Mouse (Mus musculus): Measurements from ENCODE around the gene Gm20388. TPM values are rescaled to one million over a fixed set of nuclear protein-coding genes. Genes with fewer than 3 reads are reported as not detected.

The Gm20388 gene
- polyA plus RNA-seq, 1 experiment: 49.7 TPM

DNA sequence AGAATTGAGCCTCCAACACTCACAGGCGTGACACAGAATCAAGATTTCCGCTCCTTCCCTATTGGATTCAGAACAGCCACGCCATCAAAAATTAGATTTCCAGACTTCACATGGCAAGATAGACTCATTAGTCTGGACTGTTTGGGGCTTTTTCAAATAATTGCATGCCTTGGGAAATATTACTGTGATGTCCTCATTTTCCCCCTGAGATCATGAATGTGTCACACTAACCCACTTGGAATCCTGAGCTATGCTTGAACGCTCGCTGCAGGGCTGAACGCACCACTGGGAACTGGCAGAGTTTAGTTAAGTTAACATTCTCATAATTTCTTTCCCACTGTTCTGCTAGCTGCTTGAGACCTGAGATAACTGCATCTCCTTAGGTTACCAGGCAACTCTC, 1329.0 kb downstream of the Gm20388 start:
- no peak overlapping the region for H3K4me3 ChIP-seq (ENCODE audit: insufficient read depth, low read depth, low read length)
- WGBS: 66% methylated on average over 6 of the region's 6 CpGs
- H3K27ac ChIP-seq (ENCODE audit: insufficient read depth, low read depth, low read length): no peak overlapping the region
- H3K4me1 ChIP-seq (ENCODE audit: control insufficient read depth, insufficient read depth, low read length): 0 out of 2 replicates have a peak, but pooled peaks cover 3% of the 10 kb centered on the region
- H3K27me3 ChIP-seq (replicated peaks; ENCODE audit: control insufficient read depth, insufficient read depth, low read length): no peaks in the 10 kb centered on the region
- TF ChIP-seq CTCF (conservative IDR thresholded peaks at IDR 0.05; ENCODE audit: insufficient read depth, insufficient read length, low read depth, low read length) (no peak), POLR2A (IDR thresholded peaks at IDR 0.05; ENCODE audit: low read depth, low read length) (no peak)
- DNase-seq: no peak
- H3K36me3 ChIP-seq (ENCODE audit: control insufficient read depth, insufficient read depth, low read length): no peaks in the 10 kb centered on the region

DNA sequence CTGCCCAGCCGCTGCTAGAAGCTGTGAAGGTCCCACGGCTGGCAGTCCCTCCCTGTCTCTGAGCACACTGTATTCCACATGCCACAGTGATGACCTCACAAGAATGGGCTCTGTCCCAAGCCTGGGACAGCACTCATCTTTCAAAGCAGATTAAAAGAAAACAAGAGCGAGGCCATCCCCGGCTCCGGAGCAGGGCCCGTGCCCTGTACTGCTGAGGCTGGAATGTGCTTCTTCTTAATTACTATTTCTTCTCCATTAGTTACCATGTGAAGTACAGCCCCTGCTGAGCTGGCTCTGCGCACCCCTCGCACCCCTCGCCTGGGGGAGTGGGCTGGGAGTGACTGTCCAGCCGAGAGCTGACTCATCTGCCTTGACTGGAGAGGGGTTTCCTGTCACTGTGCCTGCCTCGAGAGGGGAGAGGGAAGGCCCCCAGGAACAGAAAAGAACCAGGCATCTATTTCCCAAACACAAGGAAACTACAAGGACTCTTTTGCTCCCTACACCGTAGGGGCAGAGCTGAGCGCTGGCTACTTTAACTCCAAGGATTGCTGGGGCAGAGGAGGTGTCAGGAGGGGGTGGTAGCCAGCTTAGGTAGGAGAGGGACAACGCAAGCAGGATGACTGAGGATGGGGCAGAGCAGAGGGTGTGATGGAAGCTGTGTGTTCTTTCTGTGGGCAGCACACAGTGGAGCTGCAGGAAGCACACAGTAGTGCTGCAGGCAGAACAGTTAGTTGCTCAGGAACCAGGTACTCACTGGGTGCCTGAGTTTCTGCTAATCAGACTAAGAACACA, 1331.3 kb downstream of the Gm20388 start:
- no peak for TF ChIP-seq CTCF (conservative IDR thresholded peaks at IDR 0.05; ENCODE audit: insufficient read depth, insufficient read length, low read depth, low read length)
- no peak for TF ChIP-seq POLR2A (IDR thresholded peaks at IDR 0.05; ENCODE audit: low read depth, low read length)
- no peaks in the 10 kb centered on the region for H3K27me3 ChIP-seq (replicated peaks; ENCODE audit: control insufficient read depth, insufficient read depth, low read length)
- no peaks in the 10 kb centered on the region for H3K36me3 ChIP-seq (ENCODE audit: control insufficient read depth, insufficient read depth, low read length)
- peak; percentile 78 for DNase-seq
- no peak overlapping the region for H3K4me3 ChIP-seq (ENCODE audit: insufficient read depth, low read depth, low read length)
- WGBS: 9% methylated on average over 14 of the region's 14 CpGs
- H3K4me1 ChIP-seq (ENCODE audit: control insufficient read depth, insufficient read depth, low read length): 0 out of 2 replicates have a peak, but pooled peaks cover 3% of the 10 kb centered on the region
- H3K27ac ChIP-seq (ENCODE audit: insufficient read depth, low read depth, low read length): peak overlapping the region; percentile 40; the same call in 1 of the 2 replicates

- Histone ChIP-seq H3K27ac (ENCODE audit: insufficient read depth, low read depth, low read length) (no peak overlapping the region), H3K36me3 (ENCODE audit: control insufficient read depth, insufficient read depth, low read length) (no peaks in the 10 kb centered on the region), H3K4me3 (ENCODE audit: insufficient read depth, low read depth, low read length) (no peak overlapping the region), H3K4me1 (ENCODE audit: control insufficient read depth, insufficient read depth, low read length) (0 out of 2 replicates have a peak, but pooled peaks cover 3% of the 10 kb centered on the region), H3K27me3 (replicated peaks; ENCODE audit: control insufficient read depth, insufficient read depth, low read length) (no peaks in the 10 kb centered on the region)
- no peak for DNase-seq
- 24% methylated on average over 13 of the region's 13 CpGs for whole genome bisulfite sequencing
- TF ChIP-seq POLR2A (IDR thresholded peaks at IDR 0.05; ENCODE audit: low read depth, low read length) (no peak), CTCF (conservative IDR thresholded peaks at IDR 0.05; ENCODE audit: insufficient read depth, insufficient read length, low read depth, low read length) (no peak)
These were observed 1332.0 kb downstream of the Gm20388 start for GRCm38 (mm10) chr8:121242671-121243070.

- WGBS: 61% methylated on average over 7 of the region's 7 CpGs
These were observed 1338.2 kb downstream of the Gm20388 start for GRCm38 (mm10) chr8:121248823-121249222.

DNA sequence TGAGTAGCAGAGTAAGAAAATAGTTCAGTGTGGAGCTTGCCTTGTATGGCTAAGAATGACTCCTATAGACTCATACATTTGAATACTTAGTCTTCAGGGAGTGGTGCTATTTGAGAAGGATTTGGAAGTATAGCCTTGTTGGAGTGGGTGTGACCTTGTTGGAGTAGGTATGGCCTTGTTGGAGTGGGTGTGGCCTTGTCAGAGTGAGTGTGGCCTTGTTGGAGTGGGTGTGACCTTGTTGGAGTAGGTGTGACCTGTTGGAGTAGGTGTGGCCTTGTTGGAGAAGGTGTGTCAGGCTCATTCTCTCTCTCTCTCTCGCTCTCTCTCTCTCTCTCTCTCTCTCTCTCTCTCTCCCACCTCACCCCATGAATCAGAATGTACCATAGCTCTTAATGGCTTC, 1338.8 kb downstream of the Gm20388 start:
- no peak overlapping the region for H3K4me3 ChIP-seq (ENCODE audit: insufficient read depth, low read depth, low read length)
- no peak overlapping the region for H3K27ac ChIP-seq (ENCODE audit: insufficient read depth, low read depth, low read length)
- TF ChIP-seq POLR2A (IDR thresholded peaks at IDR 0.05; ENCODE audit: low read depth, low read length) (no peak), CTCF (conservative IDR thresholded peaks at IDR 0.05; ENCODE audit: insufficient read depth, insufficient read length, low read depth, low read length) (no peak)
- no peaks in the 10 kb centered on the region for H3K27me3 ChIP-seq (replicated peaks; ENCODE audit: control insufficient read depth, insufficient read depth, low read length)
- no peak for DNase-seq
- H3K4me1 ChIP-seq (ENCODE audit: control insufficient read depth, insufficient read depth, low read length): no peaks in the 10 kb centered on the region
- WGBS: 100% methylated on average over 1 of the region's 1 CpGs
- H3K36me3 ChIP-seq (ENCODE audit: control insufficient read depth, insufficient read depth, low read length): no peaks in the 10 kb centered on the region

More at GRCm38 (mm10) chr8:121248823-121249222, 1338.2 kb downstream of the Gm20388 start:
- H3K27ac ChIP-seq (ENCODE audit: insufficient read depth, low read depth, low read length): no peak overlapping the region
- TF ChIP-seq CTCF (conservative IDR thresholded peaks at IDR 0.05; ENCODE audit: insufficient read depth, insufficient read length, low read depth, low read length) (no peak), POLR2A (IDR thresholded peaks at IDR 0.05; ENCODE audit: low read depth, low read length) (no peak)
- H3K36me3 ChIP-seq (ENCODE audit: control insufficient read depth, insufficient read depth, low read length): no peaks in the 10 kb centered on the region
- no peak overlapping the region for H3K4me3 ChIP-seq (ENCODE audit: insufficient read depth, low read depth, low read length)
- peak; percentile 75 for DNase-seq
- H3K27me3 ChIP-seq (replicated peaks; ENCODE audit: control insufficient read depth, insufficient read depth, low read length): no peaks in the 10 kb centered on the region
- H3K4me1 ChIP-seq (ENCODE audit: control insufficient read depth, insufficient read depth, low read length): no peaks in the 10 kb centered on the region

GRCm38 (mm10) chr8:121251089-121251488, 1340.4 kb downstream of the Gm20388 start:
- Histone ChIP-seq H3K27me3 (replicated peaks; ENCODE audit: control insufficient read depth, insufficient read depth, low read length) (no peaks in the 10 kb centered on the region), H3K4me1 (ENCODE audit: control insufficient read depth, insufficient read depth, low read length) (no peaks in the 10 kb centered on the region), H3K27ac (ENCODE audit: insufficient read depth, low read depth, low read length) (no peak overlapping the region), H3K36me3 (ENCODE audit: control insufficient read depth, insufficient read depth, low read length) (no peaks in the 10 kb centered on the region), H3K4me3 (ENCODE audit: insufficient read depth, low read depth, low read length) (no peak overlapping the region)
- 33% methylated on average over 11 of the region's 11 CpGs for WGBS
- TF ChIP-seq CTCF (conservative IDR thresholded peaks at IDR 0.05; ENCODE audit: insufficient read depth, insufficient read length, low read depth, low read length) (no peak), POLR2A (IDR thresholded peaks at IDR 0.05; ENCODE audit: low read depth, low read length) (no peak)
- DNase-seq: no peak

- Histone ChIP-seq H3K4me1 (ENCODE audit: control insufficient read depth, insufficient read depth, low read length) (no peaks in the 10 kb centered on the region), H3K4me3 (ENCODE audit: insufficient read depth, low read depth, low read length) (no peak overlapping the region), H3K27me3 (replicated peaks; ENCODE audit: control insufficient read depth, insufficient read depth, low read length) (no peaks in the 10 kb centered on the region), H3K36me3 (ENCODE audit: control insufficient read depth, insufficient read depth, low read length) (no peaks in the 10 kb centered on the region), H3K27ac (ENCODE audit: insufficient read depth, low read depth, low read length) (no peak overlapping the region)
- 69% methylated on average over 14 of the region's 14 CpGs for WGBS
- no peak for DNase-seq
- TF ChIP-seq CTCF (conservative IDR thresholded peaks at IDR 0.05; ENCODE audit: insufficient read depth, insufficient read length, low read depth, low read length) (no peak), POLR2A (IDR thresholded peaks at IDR 0.05; ENCODE audit: low read depth, low read length) (no peak)
These were observed 1345.2 kb downstream of the Gm20388 start for GRCm38 (mm10) chr8:121255727-121256265.

Data from kidney, adult 2 months (tissue).